Mouse (Mus musculus): ENCODE results near the gene Frmd4b. TPM values are rescaled to one million over a fixed set of nuclear protein-coding genes. Genes with fewer than 3 reads are reported as not detected.

The Frmd4b gene
- polyA plus RNA-seq, 1 experiment from 2014 or later, result 32.5 TPM

DNA sequence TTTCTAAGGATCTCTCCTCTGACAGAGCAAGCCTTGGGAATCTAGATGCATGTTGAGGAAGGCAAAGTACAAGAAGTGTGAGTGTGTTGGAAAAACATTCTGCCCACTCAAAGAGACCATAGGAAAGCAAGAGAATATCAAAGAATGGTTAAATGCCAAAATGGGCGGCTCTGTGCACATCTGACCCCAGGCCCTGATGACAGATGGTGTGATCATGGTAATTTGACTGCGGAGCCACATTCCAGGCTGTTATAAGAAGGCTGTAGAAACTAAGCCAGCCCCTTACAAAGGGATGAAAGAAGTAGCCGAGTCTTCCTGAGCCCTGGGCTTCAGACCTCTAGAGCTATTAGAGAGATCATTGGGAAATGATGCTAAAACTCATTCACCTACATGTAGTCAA lies 22.1 kb downstream of the Frmd4b start:
- Histone ChIP-seq H3K36me3 (no peaks in the 10 kb centered on the region), H3K27ac (no peak overlapping the region), H3K4me1 (no peaks in the 10 kb centered on the region), H3K27me3 (ENCODE audit: insufficient read depth, poor library complexity, severe bottlenecking) (no peaks in the 10 kb centered on the region), H3K4me3 (no peak overlapping the region), H3K9me3 (no peaks in the 10 kb centered on the region)
- 68% methylated on average over 3 of the region's 3 CpGs for whole genome bisulfite sequencing
- DNase-seq (ENCODE audit: low spot score), result no peak

DNA sequence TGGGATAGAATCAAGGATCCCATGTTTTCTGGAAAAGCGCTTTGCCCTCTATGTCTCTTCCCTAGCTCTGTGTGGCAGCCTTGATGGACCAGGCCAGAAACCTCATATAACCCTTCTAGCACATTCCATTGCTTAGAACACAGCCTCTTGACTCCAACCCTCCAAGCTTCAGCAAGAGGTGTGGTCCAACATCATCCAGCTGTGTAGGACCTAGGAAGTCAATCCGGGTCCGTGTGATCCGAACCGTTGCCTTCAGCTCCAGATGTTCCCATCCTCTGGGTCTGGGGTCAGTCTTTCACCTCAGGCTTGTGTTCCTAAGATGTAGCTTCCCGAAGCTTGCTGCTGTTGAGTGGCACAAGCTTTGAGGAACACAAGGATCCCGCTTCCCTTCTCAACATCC lies 22.8 kb downstream of the Frmd4b start:
- H3K9me3 ChIP-seq, result no peaks in the 10 kb centered on the region
- H3K36me3 ChIP-seq, result no peaks in the 10 kb centered on the region
- no peak overlapping the region for H3K4me3 ChIP-seq
- no peaks in the 10 kb centered on the region for H3K27me3 ChIP-seq (ENCODE audit: insufficient read depth, poor library complexity, severe bottlenecking)
- no peak overlapping the region for H3K27ac ChIP-seq
- DNase-seq (ENCODE audit: low spot score), result no peak
- no peaks in the 10 kb centered on the region for H3K4me1 ChIP-seq
- WGBS, result 88% methylated on average over 7 of the region's 7 CpGs

DNA sequence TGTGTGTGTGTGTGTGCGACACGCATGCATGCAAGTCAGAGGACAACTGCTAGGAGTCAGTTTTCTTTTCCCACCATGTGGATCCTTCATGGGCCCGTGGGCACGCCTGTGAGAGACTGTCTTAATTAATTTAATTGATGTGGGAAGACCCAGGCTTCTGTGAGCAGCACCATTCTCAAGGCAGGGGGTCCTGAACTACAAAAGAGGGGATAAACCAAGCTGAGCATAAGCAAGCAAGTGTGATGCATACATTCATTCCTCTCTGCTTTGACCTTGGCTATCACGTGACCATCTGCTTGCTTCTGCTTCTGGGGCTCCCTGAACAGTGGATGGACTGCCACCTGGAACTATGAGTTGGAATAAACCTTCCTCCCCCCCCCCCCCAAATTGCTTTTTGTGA lies 27.1 kb downstream of the Frmd4b start:
- Histone ChIP-seq H3K27ac (no peak overlapping the region), H3K4me1 (no peaks in the 10 kb centered on the region), H3K4me3 (no peak overlapping the region), H3K36me3 (no peaks in the 10 kb centered on the region), H3K9me3 (no peaks in the 10 kb centered on the region), H3K27me3 (ENCODE audit: insufficient read depth, poor library complexity, severe bottlenecking) (no peaks in the 10 kb centered on the region)
- no peak for DNase-seq (ENCODE audit: low spot score)
- 78% methylated on average over 5 of the region's 5 CpGs for WGBS

DNA sequence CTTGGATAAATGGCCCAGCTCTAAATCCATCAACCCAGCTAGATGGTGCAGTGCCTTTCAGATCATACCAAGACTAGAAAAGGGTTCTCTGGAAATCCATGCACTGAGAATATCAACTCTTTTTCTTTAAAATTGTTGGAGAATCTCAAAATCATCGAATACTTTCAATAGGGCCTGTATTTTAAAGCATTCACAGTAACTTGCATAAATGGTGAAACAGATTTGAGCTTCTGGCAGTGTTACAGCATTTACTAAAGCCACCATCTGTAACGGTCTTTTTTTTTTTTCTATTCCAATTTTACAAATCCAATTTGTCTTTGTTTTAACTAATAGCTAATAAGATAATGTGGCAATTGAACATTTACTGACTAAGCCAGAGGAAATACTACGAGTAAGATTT lies 27.8 kb downstream of the Frmd4b start:
- Histone ChIP-seq H3K27me3 (ENCODE audit: insufficient read depth, poor library complexity, severe bottlenecking) (no peaks in the 10 kb centered on the region), H3K4me3 (no peak overlapping the region), H3K36me3 (no peaks in the 10 kb centered on the region), H3K27ac (no peak overlapping the region), H3K4me1 (no peaks in the 10 kb centered on the region), H3K9me3 (no peaks in the 10 kb centered on the region)
- 86% methylated on average over 3 of the region's 3 CpGs for WGBS
- no peak for DNase-seq (ENCODE audit: low spot score)

DNA sequence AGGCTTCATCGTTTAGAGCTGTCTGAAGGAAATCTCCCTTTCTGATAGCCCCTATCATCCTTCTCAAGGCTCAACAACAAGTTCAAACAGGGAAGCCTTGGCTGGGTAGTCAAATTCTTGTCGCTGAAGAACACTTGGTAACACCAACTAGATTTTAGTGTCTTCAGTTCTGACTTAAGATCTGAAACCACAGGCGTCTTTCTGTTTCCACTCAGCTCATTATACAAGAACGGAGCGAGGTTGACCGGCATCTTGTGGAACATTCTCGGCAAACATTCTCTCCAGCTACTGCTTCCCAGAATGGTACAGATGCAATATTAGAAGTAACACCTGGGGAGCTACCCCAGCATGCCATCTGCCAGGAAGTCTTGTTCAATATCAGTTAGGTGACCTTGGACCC lies 28.3 kb downstream of the Frmd4b start:
- 80% methylated on average over 7 of the region's 7 CpGs for WGBS
- no peak for DNase-seq (ENCODE audit: low spot score)
- no peaks in the 10 kb centered on the region for H3K27me3 ChIP-seq (ENCODE audit: insufficient read depth, poor library complexity, severe bottlenecking)

DNA sequence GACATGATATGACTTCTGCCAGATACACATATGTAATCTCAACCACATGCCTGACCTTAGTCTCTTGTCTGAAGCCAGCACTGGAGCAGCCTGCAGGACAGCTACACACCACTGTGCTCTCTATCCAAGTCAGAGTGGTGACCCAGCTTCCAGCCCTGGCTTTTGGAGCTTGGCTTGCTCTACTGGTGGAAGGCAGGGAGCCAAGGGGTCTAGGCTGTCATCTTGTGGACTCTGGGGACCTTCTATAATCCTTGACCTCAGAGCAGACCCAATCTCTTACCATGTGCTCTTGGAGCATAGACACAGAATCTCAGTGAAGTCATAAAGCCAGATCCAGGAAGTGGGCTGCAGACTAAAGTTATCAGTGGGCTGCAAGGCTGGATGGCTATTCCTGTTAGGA lies 30.7 kb downstream of the Frmd4b start:
- peaks cover 10% of the 10 kb centered on the region for H3K4me1 ChIP-seq
- no peaks in the 10 kb centered on the region for H3K27me3 ChIP-seq (ENCODE audit: insufficient read depth, poor library complexity, severe bottlenecking)
- H3K9me3 ChIP-seq, result no peaks in the 10 kb centered on the region
- H3K27ac ChIP-seq, result no peak overlapping the region
- DNase-seq (ENCODE audit: low spot score), result no peak
- no peak overlapping the region for H3K4me3 ChIP-seq
- H3K36me3 ChIP-seq, result no peaks in the 10 kb centered on the region

More for the DNA sequence above, 28.3 kb downstream of the Frmd4b start:
- Histone ChIP-seq H3K4me1 (no peaks in the 10 kb centered on the region), H3K4me3 (no peak overlapping the region), H3K36me3 (no peaks in the 10 kb centered on the region), H3K9me3 (no peaks in the 10 kb centered on the region), H3K27ac (no peak overlapping the region)

DNA sequence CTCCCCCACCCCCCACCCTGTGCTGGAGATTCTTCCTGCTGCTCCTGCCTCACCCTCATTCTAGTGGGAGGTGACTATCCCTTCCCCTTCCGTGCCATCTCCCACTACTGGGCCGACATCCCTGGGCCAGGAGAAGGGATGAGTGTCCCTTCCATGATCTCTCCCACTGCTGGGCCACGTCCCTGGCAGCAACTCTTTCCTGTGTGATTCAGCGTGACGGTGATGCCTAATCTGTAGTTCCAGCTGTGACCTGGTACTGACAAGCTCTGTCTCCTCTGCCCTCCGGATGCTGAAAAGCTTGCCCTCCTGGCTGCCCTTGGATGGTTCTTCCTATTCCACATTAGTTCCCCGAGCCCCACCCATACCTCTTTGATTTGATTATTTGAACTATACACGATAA lies 31.3 kb downstream of the Frmd4b start:
- Histone ChIP-seq H3K9me3 (no peaks in the 10 kb centered on the region), H3K4me1 (peaks cover 10% of the 10 kb centered on the region), H3K27me3 (ENCODE audit: insufficient read depth, poor library complexity, severe bottlenecking) (no peaks in the 10 kb centered on the region), H3K36me3 (no peaks in the 10 kb centered on the region), H3K27ac (no peak overlapping the region), H3K4me3 (no peak overlapping the region)
- DNase-seq (ENCODE audit: low spot score), result no peak
- 46% methylated on average over 8 of the region's 8 CpGs for WGBS

DNA sequence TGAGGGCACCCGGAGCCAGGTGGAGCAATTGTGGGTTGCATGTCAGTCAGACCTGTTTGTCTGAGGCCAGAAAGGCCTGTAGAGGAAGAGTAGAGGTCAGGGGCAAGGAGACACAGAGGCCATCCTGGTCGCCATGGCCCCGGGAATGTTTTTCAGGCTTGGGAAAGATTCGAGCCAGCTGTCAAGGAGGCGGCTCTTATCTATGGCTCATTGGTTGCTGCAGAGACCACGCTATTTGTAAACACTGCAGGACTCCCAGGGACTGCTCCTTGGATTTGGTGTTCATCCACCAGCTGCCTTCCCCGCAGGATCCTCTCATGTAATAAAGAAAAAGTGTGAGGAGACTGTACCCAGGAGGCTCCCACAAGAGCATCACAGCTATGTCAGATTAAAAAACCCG lies 34.6 kb downstream of the Frmd4b start:
- no peaks in the 10 kb centered on the region for H3K36me3 ChIP-seq
- H3K27me3 ChIP-seq (ENCODE audit: insufficient read depth, poor library complexity, severe bottlenecking), result no peaks in the 10 kb centered on the region
- peak; percentile 77 for DNase-seq (ENCODE audit: low spot score)
- WGBS, result 27% methylated on average over 8 of the region's 8 CpGs
- no peak overlapping the region for H3K4me3 ChIP-seq
- H3K4me1 ChIP-seq, result peaks cover 15% of the 10 kb centered on the region
- no peaks in the 10 kb centered on the region for H3K9me3 ChIP-seq
- H3K27ac ChIP-seq, result peak overlapping the region; percentile 36; the same call in 1 of the 2 replicates

DNA sequence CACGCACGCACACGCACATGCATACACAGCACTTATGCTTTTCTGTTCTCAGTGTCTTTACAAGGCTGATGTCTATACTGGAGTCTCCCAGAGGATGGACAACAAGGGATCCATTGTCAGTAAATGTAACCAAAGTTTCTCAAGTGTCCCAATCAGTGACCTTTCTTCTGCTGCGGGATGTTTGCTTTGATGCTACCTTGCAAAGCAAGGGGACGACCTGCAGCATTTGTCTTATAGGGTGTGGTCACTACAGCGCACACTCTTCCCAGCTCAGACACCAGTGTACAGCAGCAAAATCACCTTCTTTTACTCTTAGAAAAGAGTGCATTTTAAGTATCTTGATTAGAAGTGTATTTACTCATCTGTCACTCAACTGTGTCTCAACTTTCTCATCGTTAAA lies 35.4 kb downstream of the Frmd4b start:
- Histone ChIP-seq H3K36me3 (no peaks in the 10 kb centered on the region), H3K27ac (no peak overlapping the region), H3K4me3 (no peak overlapping the region), H3K27me3 (ENCODE audit: insufficient read depth, poor library complexity, severe bottlenecking) (no peaks in the 10 kb centered on the region), H3K4me1 (peaks cover 20% of the 10 kb centered on the region), H3K9me3 (no peaks in the 10 kb centered on the region)
- 83% methylated on average over 7 of the region's 7 CpGs for WGBS
- DNase-seq (ENCODE audit: low spot score), result no peak

DNA sequence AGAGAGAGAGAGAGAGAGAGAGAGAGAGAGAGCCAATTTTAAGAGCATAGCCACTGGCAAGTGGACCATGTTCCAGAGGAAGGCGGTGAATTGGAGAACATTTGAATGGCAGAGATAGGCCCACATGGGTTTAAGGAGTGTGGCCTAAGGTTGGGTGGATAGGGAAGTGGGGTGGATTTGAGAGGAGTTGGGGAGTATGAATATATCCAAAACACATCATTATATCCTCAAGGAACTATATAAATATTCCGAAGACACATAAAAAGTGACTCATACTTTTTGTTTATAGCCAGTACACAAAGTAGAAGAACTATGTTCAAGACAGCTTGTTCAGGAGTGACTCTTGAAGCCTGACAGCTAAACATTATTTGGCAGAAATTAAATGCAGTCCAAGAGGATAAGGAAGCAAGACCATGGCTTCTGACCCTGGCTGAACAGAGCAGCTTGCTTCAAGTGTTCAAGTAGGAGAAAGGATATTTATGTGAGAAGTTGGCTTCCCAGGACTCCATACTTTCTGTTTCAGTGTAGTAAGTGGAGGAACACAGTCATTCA lies 36.8 kb downstream of the Frmd4b start:
- Histone ChIP-seq H3K27ac (no peak overlapping the region), H3K4me1 (peaks cover 22% of the 10 kb centered on the region), H3K9me3 (no peaks in the 10 kb centered on the region), H3K4me3 (no peak overlapping the region), H3K27me3 (ENCODE audit: insufficient read depth, poor library complexity, severe bottlenecking) (no peaks in the 10 kb centered on the region), H3K36me3 (no peaks in the 10 kb centered on the region)
- WGBS, result 84% methylated on average over 2 of the region's 2 CpGs
- no peak for DNase-seq (ENCODE audit: low spot score)

DNA sequence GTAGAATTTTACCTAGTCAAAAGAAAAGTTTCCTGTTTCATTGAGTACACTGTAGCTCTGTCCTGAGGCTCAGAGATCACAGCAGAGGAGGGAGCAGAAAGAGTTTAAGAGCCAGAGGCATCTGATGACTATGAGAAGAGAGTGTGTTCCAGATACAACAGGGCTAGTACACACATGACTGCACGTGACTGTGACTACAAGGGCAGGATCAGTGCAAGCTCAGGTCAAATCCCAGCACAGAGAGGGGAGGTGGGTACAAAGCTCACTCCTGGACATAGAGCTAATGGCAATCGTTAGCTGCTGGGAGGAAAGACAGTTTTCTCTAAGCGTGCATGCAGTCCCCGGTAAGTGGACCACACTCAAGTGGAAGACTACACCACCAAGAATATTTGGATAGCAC lies 37.6 kb downstream of the Frmd4b start:
- Histone ChIP-seq H3K36me3 (no peaks in the 10 kb centered on the region), H3K4me3 (no peak overlapping the region), H3K27me3 (ENCODE audit: insufficient read depth, poor library complexity, severe bottlenecking) (no peaks in the 10 kb centered on the region), H3K4me1 (peaks cover 22% of the 10 kb centered on the region), H3K9me3 (no peaks in the 10 kb centered on the region), H3K27ac (no peak overlapping the region)
- no peak for DNase-seq (ENCODE audit: low spot score)
- WGBS, result 86% methylated on average over 4 of the region's 4 CpGs

DNA sequence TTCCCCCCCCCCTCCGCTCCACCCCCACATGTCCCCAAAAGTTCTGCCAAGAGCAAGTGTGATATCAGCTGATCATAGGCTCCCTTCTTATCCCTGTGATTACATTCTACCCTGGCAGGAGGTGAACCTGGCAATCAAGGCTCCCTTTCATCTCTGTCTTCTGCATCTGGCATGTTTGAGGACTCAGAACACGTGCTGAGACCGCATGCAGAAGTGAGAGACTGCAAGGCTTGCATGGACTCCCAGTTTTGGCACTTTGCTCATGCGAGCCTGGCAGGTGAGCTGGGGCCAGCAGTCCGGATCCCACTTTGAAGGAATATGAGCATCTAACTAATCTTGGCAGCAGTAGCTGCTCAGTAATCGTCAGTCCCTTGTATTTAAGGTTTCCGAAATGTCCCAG lies 39.1 kb downstream of the Frmd4b start:
- no peak overlapping the region for H3K27ac ChIP-seq
- no peak overlapping the region for H3K4me3 ChIP-seq
- H3K36me3 ChIP-seq, result no peaks in the 10 kb centered on the region
- H3K4me1 ChIP-seq, result peaks cover 21% of the 10 kb centered on the region
- no peaks in the 10 kb centered on the region for H3K9me3 ChIP-seq
- WGBS, result 78% methylated on average over 7 of the region's 7 CpGs
- DNase-seq (ENCODE audit: low spot score), result no peak
- H3K27me3 ChIP-seq (ENCODE audit: insufficient read depth, poor library complexity, severe bottlenecking), result no peaks in the 10 kb centered on the region

DNA sequence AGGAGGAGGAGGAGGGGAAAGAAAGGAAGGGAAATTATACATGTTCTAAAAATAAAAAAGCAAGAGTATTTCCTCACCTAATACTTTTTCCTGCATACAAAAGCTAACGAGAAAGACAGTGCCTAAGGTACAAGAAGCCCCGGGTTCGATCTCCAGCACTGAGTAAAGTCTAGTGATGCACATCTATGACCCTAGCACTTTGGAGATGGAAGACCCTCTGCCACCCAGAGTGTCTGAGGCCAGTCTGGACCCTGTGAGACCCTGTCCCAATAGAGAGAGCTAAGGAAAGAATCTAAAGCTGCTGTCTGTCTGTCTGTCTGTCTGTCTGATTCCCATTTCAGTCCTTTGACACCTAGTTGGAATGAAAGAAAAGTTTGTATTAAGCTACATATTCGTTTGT lies 40.0 kb downstream of the Frmd4b start:
- 0 out of 2 replicates have a peak overlapping the region, but pooled peaks have one; percentile 1 for H3K27ac ChIP-seq
- no peaks in the 10 kb centered on the region for H3K27me3 ChIP-seq (ENCODE audit: insufficient read depth, poor library complexity, severe bottlenecking)
- H3K9me3 ChIP-seq, result no peaks in the 10 kb centered on the region
- no peaks in the 10 kb centered on the region for H3K36me3 ChIP-seq
- WGBS, result 79% methylated on average over 4 of the region's 4 CpGs
- no peak for DNase-seq (ENCODE audit: low spot score)
- no peak overlapping the region for H3K4me3 ChIP-seq
- H3K4me1 ChIP-seq, result peaks cover 12% of the 10 kb centered on the region; the same call in 1 of the 2 replicates

Data from heart, embryonic 10.5 days (tissue).